Mouse (Mus musculus): ENCODE measurements around the gene Rnd3. TPM values are rescaled to one million over a fixed set of nuclear protein-coding genes. Genes with fewer than 3 reads are reported as not detected.

Gene Rnd3
- total and polyA plus RNA-seq, 3 experiments: 2.6 to 15.8 (median 14.3) TPM

- H3K79me2 ChIP-seq (replicated peaks; ENCODE audit: control insufficient read depth, insufficient read depth, low read length): no peaks in the 10 kb centered on the region
- H3K4me3 ChIP-seq: no peak overlapping the region
- no peaks in the 10 kb centered on the region for H3K4me1 ChIP-seq (ENCODE audit: control insufficient read depth, insufficient read depth, low read length)
- DNase-seq: no peak
- H3K9ac ChIP-seq (ENCODE audit: low read depth, low read length): no peak overlapping the region
- WGBS: 22% methylated on average over 2 of the region's 2 CpGs
- no peaks in the 10 kb centered on the region for H3K27me3 ChIP-seq (ENCODE audit: control insufficient read depth, insufficient read depth, low read length)
- H3K27ac ChIP-seq: no peak overlapping the region
- intact Hi-C loops (cut with DNase I): no loop called here
- no peaks in the 10 kb centered on the region for H3K36me3 ChIP-seq (ENCODE audit: control insufficient read depth, insufficient read depth, low read length)
- TF ChIP-seq EP300 (IDR thresholded peaks at IDR 0.05; ENCODE audit: insufficient read depth, low read depth, low read length): no peak
- TF ChIP-seq CTCF (IDR thresholded peaks at IDR 0.05): no peak
- TF ChIP-seq POLR2A (IDR thresholded peaks at IDR 0.05; ENCODE audit: insufficient read depth, low read depth, low read length): no peak
Observed at GRCm38 (mm10) chr2:51110271-51110670, 38.6 kb downstream of the Rnd3 start.

- Histone ChIP-seq H3K79me2 (replicated peaks; ENCODE audit: control insufficient read depth, insufficient read depth, low read length) (no peaks in the 10 kb centered on the region), H3K27me3 (ENCODE audit: control insufficient read depth, insufficient read depth, low read length) (no peaks in the 10 kb centered on the region), H3K27ac (no peak overlapping the region), H3K4me3 (no peak overlapping the region), H3K36me3 (ENCODE audit: control insufficient read depth, insufficient read depth, low read length) (no peaks in the 10 kb centered on the region), H3K9ac (ENCODE audit: low read depth, low read length) (no peak overlapping the region), H3K4me1 (ENCODE audit: control insufficient read depth, insufficient read depth, low read length) (no peaks in the 10 kb centered on the region)
- intact Hi-C loops (cut with DNase I): no loop called here
- TF ChIP-seq EP300 (IDR thresholded peaks at IDR 0.05; ENCODE audit: insufficient read depth, low read depth, low read length) (no peak), POLR2A (IDR thresholded peaks at IDR 0.05; ENCODE audit: insufficient read depth, low read depth, low read length) (no peak), CTCF (IDR thresholded peaks at IDR 0.05) (no peak)
- DNase-seq: no peak
- WGBS: 32% methylated on average over 5 of the region's 5 CpGs
Observed at GRCm38 (mm10) chr2:51108631-51109030, 40.3 kb downstream of the Rnd3 start.

- Histone ChIP-seq H3K4me3 (no peak overlapping the region), H3K9ac (ENCODE audit: low read depth, low read length) (no peak overlapping the region), H3K79me2 (replicated peaks; ENCODE audit: control insufficient read depth, insufficient read depth, low read length) (no peaks in the 10 kb centered on the region), H3K4me1 (ENCODE audit: control insufficient read depth, insufficient read depth, low read length) (no peaks in the 10 kb centered on the region; the same call in 1 of the 2 replicates), H3K27me3 (ENCODE audit: control insufficient read depth, insufficient read depth, low read length) (no peaks in the 10 kb centered on the region), H3K27ac (no peak overlapping the region), H3K36me3 (ENCODE audit: control insufficient read depth, insufficient read depth, low read length) (no peaks in the 10 kb centered on the region)
- TF ChIP-seq POLR2A (IDR thresholded peaks at IDR 0.05; ENCODE audit: insufficient read depth, low read depth, low read length) (no peak), EP300 (IDR thresholded peaks at IDR 0.05; ENCODE audit: insufficient read depth, low read depth, low read length) (no peak), CTCF (IDR thresholded peaks at IDR 0.05) (no peak)
- peak; percentile 30 for DNase-seq
- 50% methylated on average over 4 of the region's 4 CpGs for whole genome bisulfite sequencing
- intact Hi-C loops (cut with DNase I): no loop called here
Observed at GRCm38 (mm10) chr2:51101187-51101586, 47.7 kb downstream of the Rnd3 start.

- no peak overlapping the region for H3K4me3 ChIP-seq
- H3K36me3 ChIP-seq (ENCODE audit: control insufficient read depth, insufficient read depth, low read length): no peaks in the 10 kb centered on the region
- peak; percentile 48 for DNase-seq
- intact Hi-C loops (cut with DNase I): no loop called here
- no peaks in the 10 kb centered on the region; the same call in 1 of the 2 replicates for H3K4me1 ChIP-seq (ENCODE audit: control insufficient read depth, insufficient read depth, low read length)
- H3K79me2 ChIP-seq (replicated peaks; ENCODE audit: control insufficient read depth, insufficient read depth, low read length): no peaks in the 10 kb centered on the region
- TF ChIP-seq EP300 (IDR thresholded peaks at IDR 0.05; ENCODE audit: insufficient read depth, low read depth, low read length): no peak
- no peak for TF ChIP-seq POLR2A (IDR thresholded peaks at IDR 0.05; ENCODE audit: insufficient read depth, low read depth, low read length)
- TF ChIP-seq CTCF (IDR thresholded peaks at IDR 0.05): no peak
- 54% methylated on average over 9 of the region's 9 CpGs for WGBS
- no peak overlapping the region for H3K27ac ChIP-seq
- no peaks in the 10 kb centered on the region for H3K27me3 ChIP-seq (ENCODE audit: control insufficient read depth, insufficient read depth, low read length)
- H3K9ac ChIP-seq (ENCODE audit: low read depth, low read length): no peak overlapping the region
Observed at GRCm38 (mm10) chr2:51099987-51100386, 48.9 kb downstream of the Rnd3 start.

GRCm38 (mm10) chr2:51099240-51099639 lies 49.7 kb downstream of the Rnd3 start:
- Histone ChIP-seq H3K9ac (ENCODE audit: low read depth, low read length) (no peak overlapping the region), H3K4me1 (ENCODE audit: control insufficient read depth, insufficient read depth, low read length) (no peaks in the 10 kb centered on the region; the same call in 1 of the 2 replicates), H3K27ac (no peak overlapping the region), H3K36me3 (ENCODE audit: control insufficient read depth, insufficient read depth, low read length) (no peaks in the 10 kb centered on the region), H3K79me2 (replicated peaks; ENCODE audit: control insufficient read depth, insufficient read depth, low read length) (no peaks in the 10 kb centered on the region), H3K4me3 (no peak overlapping the region), H3K27me3 (ENCODE audit: control insufficient read depth, insufficient read depth, low read length) (no peaks in the 10 kb centered on the region)
- no peak for DNase-seq
- TF ChIP-seq CTCF (IDR thresholded peaks at IDR 0.05): no peak
- TF ChIP-seq EP300 (IDR thresholded peaks at IDR 0.05; ENCODE audit: insufficient read depth, low read depth, low read length): no peak
- intact Hi-C loops (cut with DNase I): no loop called here
- WGBS: 42% methylated on average over 1 of the region's 1 CpGs

GRCm38 (mm10) chr2:51090688-51091087 lies 58.2 kb downstream of the Rnd3 start:
- H3K9ac ChIP-seq (ENCODE audit: low read depth, low read length): no peak overlapping the region
- intact Hi-C loops (cut with DNase I): no loop called here
- TF ChIP-seq CTCF (IDR thresholded peaks at IDR 0.05) (no peak), EP300 (IDR thresholded peaks at IDR 0.05; ENCODE audit: insufficient read depth, low read depth, low read length) (no peak), POLR2A (IDR thresholded peaks at IDR 0.05; ENCODE audit: insufficient read depth, low read depth, low read length) (no peak)
- no peaks in the 10 kb centered on the region for H3K27me3 ChIP-seq (ENCODE audit: control insufficient read depth, insufficient read depth, low read length)
- no peak for DNase-seq
- H3K27ac ChIP-seq: no peak overlapping the region
- 90% methylated on average over 7 of the region's 7 CpGs for whole genome bisulfite sequencing
- H3K79me2 ChIP-seq (replicated peaks; ENCODE audit: control insufficient read depth, insufficient read depth, low read length): no peaks in the 10 kb centered on the region
- no peaks in the 10 kb centered on the region for H3K36me3 ChIP-seq (ENCODE audit: control insufficient read depth, insufficient read depth, low read length)
- no peak overlapping the region for H3K4me3 ChIP-seq
- no peaks in the 10 kb centered on the region for H3K4me1 ChIP-seq (ENCODE audit: control insufficient read depth, insufficient read depth, low read length)

Data from heart, adult 2 months (tissue).